Mouse (Mus musculus) liver, postnatal 0 days (tissue): ENCODE measurements around the gene Col12a1.

Experiments
- CTCF ChIP-seq: sonication (generic); IDR thresholded peaks from 2 replicates; pipeline ENCODE4 v1.5.1; 2016; ENCODE audit warnings: antibody characterized with exemption, low read depth
- EP300 ChIP-seq: IDR thresholded peaks from 2 replicates; pipeline ENCODE4 v1.6.1; 2016; ENCODE audit warnings: antibody characterized with exemption, low read depth, mild to moderate bottlenecking

DNA sequence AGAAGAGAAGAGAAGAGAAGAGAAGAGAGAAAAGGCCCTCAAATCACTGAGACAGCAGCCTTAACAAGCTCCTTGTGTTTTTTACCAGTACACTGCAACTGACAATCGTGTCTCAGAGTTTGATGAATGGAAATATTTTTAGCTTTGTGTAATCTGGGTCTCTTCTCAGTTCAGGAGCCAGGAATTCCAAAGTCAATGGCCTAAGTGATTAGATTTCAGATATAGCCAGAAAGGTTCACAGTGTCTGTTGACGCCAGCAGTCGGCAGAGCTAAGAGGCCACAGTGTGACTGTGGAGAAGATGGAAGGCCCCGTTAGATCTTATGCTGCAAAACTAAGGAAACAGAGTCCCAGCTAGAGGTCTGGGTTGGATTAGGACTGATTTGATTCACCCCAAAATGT, 80.8 kb downstream of the Col12a1 start:
- no peak for TF ChIP-seq CTCF
- no peak for TF ChIP-seq EP300
